Mouse (Mus musculus): Measurements from ENCODE around the gene Vil1. TPM values are rescaled to one million over a fixed set of nuclear protein-coding genes. Genes with fewer than 3 reads are reported as not detected.
A peak's percentile ranks its signal among the peaks of the same experiment; 100 is the strongest.

Gene Vil1
- polyA plus RNA-seq, 1 experiment, result 0.02 TPM

DNA sequence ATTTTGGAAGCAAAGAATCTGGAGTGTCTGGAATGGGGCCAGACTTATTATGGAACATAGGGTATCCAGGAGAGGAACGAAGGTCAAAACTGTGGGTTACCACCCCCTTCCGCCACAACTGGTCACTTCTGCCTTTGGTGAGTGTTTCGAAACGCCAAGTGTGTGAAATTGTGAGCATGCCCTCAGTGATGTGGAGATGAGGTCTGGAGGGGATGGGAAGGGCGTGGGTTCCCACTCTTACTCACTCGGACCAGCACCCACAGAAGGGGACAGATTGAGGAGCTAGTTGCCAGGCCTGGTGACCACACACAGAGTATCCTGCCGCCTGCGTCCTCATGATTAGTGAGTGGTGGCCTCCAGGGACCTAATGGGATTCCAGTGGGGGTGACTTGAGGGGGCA is 34.2 kb upstream of the Vil1 start, which contains the start of gene Slc11a1:
Gene Slc11a1 (plus strand): TSS at position 216 of the 400 bp plus-strand sequence.
- no peaks in the 10 kb centered on the region for H3K27me3 ChIP-seq (ENCODE audit: control insufficient read depth, insufficient read depth, insufficient read length)
- H3ac ChIP-seq (ENCODE audit: control insufficient read depth, insufficient read length), result no peak within 1 kb of the TSS
- no peaks in the 10 kb centered on the region for H3K79me2 ChIP-seq (ENCODE audit: control insufficient read depth, insufficient read depth)
- H3K4me2 ChIP-seq (ENCODE audit: low read depth), result no peak within 1 kb of the TSS
- no peak within 1 kb of the TSS for H3K4me3 ChIP-seq
- H3K36me3 ChIP-seq (ENCODE audit: control insufficient read depth, insufficient read depth), result no peaks in the 10 kb centered on the region
- TF ChIP-seq E2F4 (IDR thresholded peaks at IDR 0.05; ENCODE audit: insufficient read depth) (no peak), POLR2AphosphoS2 (IDR thresholded peaks at IDR 0.05; ENCODE audit: insufficient read length, low read depth) (no peak), MYOD1 (IDR thresholded peaks at IDR 0.05; ENCODE audit: control insufficient read depth in 1 of 3, insufficient read length in 2 of 3, low read depth in 2 of 3) (no peak), MYOG (IDR thresholded peaks at IDR 0.05; ENCODE audit: control insufficient read depth in 1 of 3, insufficient read depth in 1 of 3, insufficient read length in 2 of 3, low read depth in 2 of 3) (no peak), USF1 (IDR thresholded peaks at IDR 0.05; ENCODE audit: low read depth) (no peak), TCF3 (IDR thresholded peaks at IDR 0.05; ENCODE audit: insufficient read length, low read depth) (no peak), MAX (IDR thresholded peaks at IDR 0.05; ENCODE audit: low read depth) (no peak), SRF (IDR thresholded peaks at IDR 0.05; ENCODE audit: control insufficient read depth, insufficient read length, low read depth) (no peak), POLR2A (IDR thresholded peaks at IDR 0.05; ENCODE audit: insufficient read length, low read depth) (no peak), TCF12 (IDR thresholded peaks at IDR 0.05; ENCODE audit: insufficient read depth, poor library complexity, severe bottlenecking) (no peak), REST (IDR thresholded peaks at IDR 0.05; ENCODE audit: insufficient read depth, insufficient read length) (no peak)

- Histone ChIP-seq H3K4me3 (no peak overlapping the region), H3K36me3 (ENCODE audit: control insufficient read depth, insufficient read depth) (no peaks in the 10 kb centered on the region), H3K79me2 (ENCODE audit: control insufficient read depth, insufficient read depth) (no peaks in the 10 kb centered on the region), H3K27me3 (ENCODE audit: control insufficient read depth, insufficient read depth, insufficient read length) (no peaks in the 10 kb centered on the region), H3K4me2 (ENCODE audit: low read depth) (no peak overlapping the region), H3ac (ENCODE audit: control insufficient read depth, insufficient read length) (no peak overlapping the region)
- no peak for TF ChIP-seq CEBPB (IDR thresholded peaks at IDR 0.05; ENCODE audit: insufficient read depth, poor library complexity, severe bottlenecking)
- TF ChIP-seq REST (IDR thresholded peaks at IDR 0.05; ENCODE audit: insufficient read depth, insufficient read length), result no peak
- no peak for TF ChIP-seq SRF (IDR thresholded peaks at IDR 0.05; ENCODE audit: control insufficient read depth, insufficient read length, low read depth)
- no peak for TF ChIP-seq USF1 (IDR thresholded peaks at IDR 0.05; ENCODE audit: low read depth)
- no peak for TF ChIP-seq E2F4 (IDR thresholded peaks at IDR 0.05; ENCODE audit: insufficient read depth)
- TF ChIP-seq POLR2A (IDR thresholded peaks at IDR 0.05; ENCODE audit: insufficient read length, low read depth), result no peak
- TF ChIP-seq POLR2AphosphoS2 (IDR thresholded peaks at IDR 0.05; ENCODE audit: insufficient read length, low read depth), result no peak
Measured at GRCm38 (mm10) chr1:74375561-74375960, 33.6 kb upstream of the Vil1 start.

DNA sequence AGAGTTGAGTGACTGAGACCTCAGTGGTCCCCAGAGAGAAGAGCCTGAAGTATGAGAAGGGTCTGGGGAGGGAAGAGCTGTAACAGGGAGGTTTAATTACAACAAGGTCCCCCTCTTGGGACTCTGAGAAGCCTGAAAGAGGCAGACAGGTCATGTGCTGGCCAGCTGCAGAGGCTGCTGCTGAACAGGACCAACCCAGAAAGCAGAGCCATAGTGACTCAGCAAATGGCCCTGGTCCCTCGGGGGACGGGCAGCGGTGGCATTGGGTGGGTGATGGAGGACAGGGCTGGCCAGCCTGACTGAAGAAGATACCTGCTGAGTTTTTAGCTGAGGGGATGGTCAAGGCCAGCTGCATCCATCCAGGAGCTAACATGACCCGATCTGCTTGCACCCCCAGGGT is 32.8 kb upstream of the Vil1 start:
- TF ChIP-seq USF1 (IDR thresholded peaks at IDR 0.05; ENCODE audit: low read depth) (peak; percentile 4), CEBPB (IDR thresholded peaks at IDR 0.05; ENCODE audit: insufficient read depth, poor library complexity, severe bottlenecking) (no peak), MYOD1 (IDR thresholded peaks at IDR 0.05; ENCODE audit: control insufficient read depth in 1 of 3, insufficient read length in 2 of 3, low read depth in 2 of 3) (peak in 1 of 3 experiments; percentile 16), POLR2A (IDR thresholded peaks at IDR 0.05; ENCODE audit: insufficient read length, low read depth) (no peak)
- H3K79me2 ChIP-seq (ENCODE audit: control insufficient read depth, insufficient read depth), result no peaks in the 10 kb centered on the region
- H3K4me3 ChIP-seq, result no peak overlapping the region

GRCm38 (mm10) chr1:74379058-74379504 is 30.1 kb upstream of the Vil1 start:
- H3K79me2 ChIP-seq (ENCODE audit: control insufficient read depth, insufficient read depth), result no peaks in the 10 kb centered on the region
- no peak overlapping the region for H3K4me2 ChIP-seq (ENCODE audit: low read depth)
- no peaks in the 10 kb centered on the region for H3K36me3 ChIP-seq (ENCODE audit: control insufficient read depth, insufficient read depth)
- no peak overlapping the region for H3ac ChIP-seq (ENCODE audit: control insufficient read depth, insufficient read length)
- no peak overlapping the region for H3K4me3 ChIP-seq
- TF ChIP-seq E2F4 (IDR thresholded peaks at IDR 0.05; ENCODE audit: insufficient read depth), result no peak
- no peak for TF ChIP-seq MYOD1 (IDR thresholded peaks at IDR 0.05; ENCODE audit: control insufficient read depth in 1 of 3, insufficient read length in 2 of 3, low read depth in 2 of 3)
- no peak for TF ChIP-seq REST (IDR thresholded peaks at IDR 0.05; ENCODE audit: insufficient read depth, insufficient read length)
- no peak for TF ChIP-seq TCF12 (IDR thresholded peaks at IDR 0.05; ENCODE audit: insufficient read depth, poor library complexity, severe bottlenecking)
- TF ChIP-seq CEBPB (IDR thresholded peaks at IDR 0.05; ENCODE audit: insufficient read depth, poor library complexity, severe bottlenecking), result no peak
- TF ChIP-seq USF1 (IDR thresholded peaks at IDR 0.05; ENCODE audit: low read depth), result no peak
- TF ChIP-seq MAX (IDR thresholded peaks at IDR 0.05; ENCODE audit: low read depth), result no peak
- TF ChIP-seq TCF3 (IDR thresholded peaks at IDR 0.05; ENCODE audit: insufficient read length, low read depth), result no peak
- no peak for TF ChIP-seq SRF (IDR thresholded peaks at IDR 0.05; ENCODE audit: control insufficient read depth, insufficient read length, low read depth)
- no peak for TF ChIP-seq MYOG (IDR thresholded peaks at IDR 0.05; ENCODE audit: control insufficient read depth in 1 of 3, insufficient read depth in 1 of 3, insufficient read length in 2 of 3, low read depth in 2 of 3)
- TF ChIP-seq POLR2AphosphoS2 (IDR thresholded peaks at IDR 0.05; ENCODE audit: insufficient read length, low read depth), result no peak
- no peak for TF ChIP-seq POLR2A (IDR thresholded peaks at IDR 0.05; ENCODE audit: insufficient read length, low read depth)
- H3K27me3 ChIP-seq (ENCODE audit: control insufficient read depth, insufficient read depth, insufficient read length), result no peaks in the 10 kb centered on the region

More for the DNA sequence above, 32.8 kb upstream of the Vil1 start:
- Histone ChIP-seq H3K36me3 (ENCODE audit: control insufficient read depth, insufficient read depth) (no peaks in the 10 kb centered on the region), H3K4me2 (ENCODE audit: low read depth) (no peak overlapping the region), H3K27me3 (ENCODE audit: control insufficient read depth, insufficient read depth, insufficient read length) (no peaks in the 10 kb centered on the region), H3ac (ENCODE audit: control insufficient read depth, insufficient read length) (no peak overlapping the region)

GRCm38 (mm10) chr1:74380484-74380883 is 28.7 kb upstream of the Vil1 start:
- Histone ChIP-seq H3ac (ENCODE audit: control insufficient read depth, insufficient read length) (no peak overlapping the region), H3K79me2 (ENCODE audit: control insufficient read depth, insufficient read depth) (no peaks in the 10 kb centered on the region), H3K36me3 (ENCODE audit: control insufficient read depth, insufficient read depth) (no peaks in the 10 kb centered on the region), H3K4me3 (no peak overlapping the region), H3K4me2 (ENCODE audit: low read depth) (no peak overlapping the region), H3K27me3 (ENCODE audit: control insufficient read depth, insufficient read depth, insufficient read length) (no peaks in the 10 kb centered on the region)
- TF ChIP-seq TCF3 (IDR thresholded peaks at IDR 0.05; ENCODE audit: insufficient read length, low read depth) (no peak), POLR2A (IDR thresholded peaks at IDR 0.05; ENCODE audit: insufficient read length, low read depth) (no peak), CEBPB (IDR thresholded peaks at IDR 0.05; ENCODE audit: insufficient read depth, poor library complexity, severe bottlenecking) (no peak), SRF (IDR thresholded peaks at IDR 0.05; ENCODE audit: control insufficient read depth, insufficient read length, low read depth) (no peak)

All from myocyte (in vitro differentiated cells).